Mouse (Mus musculus) lung, embryonic 14.5 days (tissue): ENCODE measurements around the gene Adal. TPM values are rescaled to one million over a fixed set of nuclear protein-coding genes. Genes with fewer than 3 reads are reported as not detected.
A peak's percentile ranks its signal among the peaks of the same experiment; 100 is the strongest.
"Not testable (repeated sequence)": the region's sequence is repeated elsewhere in the genome, so short reads cannot be mapped to it uniquely, and the experiment has no call there.

Experiments used
- ATAC-seq: fragments of 200-750 bp; cut with Nextera tagmentation; 2 replicates; pipeline ENCODE4 v1.8.0; 2017; ENCODE audit warnings: mild to moderate bottlenecking, moderate TSS enrichment, moderate library complexity; ENCODE audit not compliant: insufficient read depth
- DNase-seq: peaks from one replicate; pipeline ENCODE4 v3.0.0-alpha.2; 2015
- H3K27ac ChIP-seq: fragments of 300-500 bp; sonication (generic); 2 replicates; pipeline ENCODE4 v1.5.1; 2014; ENCODE audit warnings: low read depth, mild to moderate bottlenecking, moderate library complexity
- H3K27me3 ChIP-seq: fragments of 300-500 bp; sonication (generic); 2 replicates; pipeline ENCODE4 v1.6.1; 2014; ENCODE audit warnings: low read length, control low read depth; ENCODE audit not compliant: insufficient read depth
- H3K36me3 ChIP-seq: fragments of 300-500 bp; sonication (generic); 2 replicates; pipeline ENCODE4 v1.6.1; 2014; ENCODE audit warnings: control low read depth; ENCODE audit not compliant: insufficient read depth
- H3K4me1 ChIP-seq: fragments of 300-500 bp; sonication (generic); 2 replicates; pipeline ENCODE4 v1.6.1; 2014; ENCODE audit warnings: antibody characterized with exemption, control low read depth; ENCODE audit not compliant: insufficient read depth
- H3K4me2 ChIP-seq: fragments of 300-500 bp; sonication (generic); 2 replicates; pipeline ENCODE4 v1.6.1; 2014; ENCODE audit warnings: mild to moderate bottlenecking
- H3K4me3 ChIP-seq: fragments of 300-500 bp; sonication (generic); 2 replicates; pipeline ENCODE4 v1.5.1; 2014; ENCODE audit warnings: low read depth, low read length
- H3K9ac ChIP-seq: fragments of 300-500 bp; sonication (generic); 2 replicates; pipeline ENCODE4 v1.6.1; 2014
- H3K9me3 ChIP-seq: fragments of 300-500 bp; sonication (generic); 2 replicates; pipeline ENCODE4 v1.6.1; 2016; ENCODE audit warnings: low read depth, low read length, control low read depth
- CTCF ChIP-seq: IDR thresholded peaks from 2 replicates; pipeline ENCODE4 v1.5.1; 2016; ENCODE audit warnings: antibody characterized with exemption, low read depth
- WGBS: fragments of 180-500 bp; shearing (Covaris S2); extraction: QIAGEN DNeasy Blood & Tissue Kit; methylation state at CpG from one replicate; pipeline ENCODE4 v1.1.7; 2014; 5-methylcytosine and 5-hydroxymethylcytosine counted together
- polyA plus RNA-seq: library from polyadenylated mRNA; unstranded; fragments of >200 nt; fragmentation: Nextera tagmentation; extraction: Ambion mirVana; gene quantifications from 2 replicates; pipeline ENCODE4 v1.2.1, GENCODE M21; 2014

Gene Adal
- 18.8 and 21.4 TPM in 2 replicates for polyA plus RNA-seq

DNA sequence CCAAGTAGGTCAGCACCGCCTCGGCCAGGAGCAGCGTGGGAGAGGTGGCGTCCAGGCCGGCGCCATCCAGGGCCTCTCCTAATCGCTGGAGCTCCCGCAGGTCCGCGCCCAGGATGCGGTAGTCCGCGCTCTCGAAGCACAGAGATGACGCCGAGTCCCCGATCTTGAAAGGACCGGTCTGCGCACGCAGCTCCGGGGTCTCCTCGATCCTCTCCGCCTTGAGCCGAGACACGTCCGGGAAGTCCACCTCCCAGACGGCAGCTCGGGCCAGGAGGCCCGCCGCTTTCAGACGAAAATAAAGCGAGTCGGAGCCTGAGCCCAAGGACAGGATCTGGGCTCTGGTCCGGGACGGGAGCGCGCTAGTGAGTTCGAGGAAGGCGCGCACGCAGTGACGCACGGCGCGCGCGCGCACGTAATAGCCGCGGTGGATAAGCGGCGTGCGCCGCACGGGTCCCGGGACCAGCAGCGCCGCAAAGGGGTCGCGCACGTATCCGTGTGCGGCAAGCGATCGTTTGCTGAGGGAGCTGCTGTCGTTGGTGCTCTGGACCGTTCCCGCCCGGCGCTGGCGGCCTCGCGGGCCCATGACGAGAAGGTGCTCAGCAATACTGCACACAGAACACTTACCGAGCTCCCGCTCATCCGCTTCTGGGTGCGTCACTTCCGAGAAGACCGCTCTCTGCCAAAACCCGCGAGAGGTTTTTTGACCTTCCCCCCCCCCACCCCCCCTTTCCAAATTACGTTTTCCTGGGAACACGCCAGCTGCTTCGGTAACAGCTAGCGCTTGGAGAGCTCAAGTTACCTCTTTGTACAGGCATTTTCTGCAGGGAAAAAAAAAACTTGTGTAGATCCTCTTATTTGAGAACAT is at the start of gene Adal, which contains the start of gene Lcmt2:
TSS of gene Adal (plus strand) at position 411 of the 865 bp plus-strand sequence.
TSS of gene Lcmt2 (minus strand) at position 636 of the 865 bp plus-strand sequence.
- peak; percentile 96 for DNase-seq
- H3K9me3 ChIP-seq: peaks cover 8% of the 10 kb centered on the region; the same call in 1 of the 2 replicates
- H3K4me3 ChIP-seq: peak within 1 kb of the TSS; percentile 67
- H3K9ac ChIP-seq: peak within 1 kb of the TSS; percentile 90
- peak within 1 kb of the TSS; percentile 99 for H3K27ac ChIP-seq
- H3K27me3 ChIP-seq: no peaks in the 10 kb centered on the region
- H3K4me1 ChIP-seq: peaks cover 7% of the 10 kb centered on the region
- no peak for TF ChIP-seq CTCF
- ATAC-seq: peak; percentile 95
- H3K4me2 ChIP-seq: peak within 1 kb of the TSS; percentile 93
- WGBS: under 1% methylated on average over 87 of the region's 87 CpGs
- peaks cover 32% of the 10 kb centered on the region for H3K36me3 ChIP-seq

DNA sequence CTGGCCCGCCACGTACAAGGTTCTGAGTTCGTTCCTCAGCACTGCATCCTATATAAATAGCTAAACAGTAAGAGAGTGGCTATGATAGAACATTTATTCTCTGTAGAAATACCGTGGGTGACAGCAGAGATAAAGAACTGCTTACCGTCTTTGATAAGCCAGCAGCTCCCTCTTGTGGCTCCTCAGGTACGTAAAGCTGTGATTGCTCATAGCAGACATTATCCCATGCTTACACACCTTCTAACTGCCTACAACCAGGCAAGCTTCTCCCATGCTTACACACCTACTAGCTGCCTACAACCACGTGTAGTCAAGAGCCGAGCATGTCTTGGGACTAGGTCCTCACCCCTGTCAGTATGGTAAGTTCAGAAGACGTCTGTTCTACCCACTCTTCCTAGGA is 38.2 kb upstream of the Adal start:
- Histone ChIP-seq H3K9me3 (no peaks in the 10 kb centered on the region), H3K36me3 (no peaks in the 10 kb centered on the region), H3K4me3 (no peak overlapping the region), H3K4me1 (no peaks in the 10 kb centered on the region), H3K4me2 (no peak overlapping the region), H3K9ac (no peak overlapping the region), H3K27me3 (no peaks in the 10 kb centered on the region), H3K27ac (no peak overlapping the region)
- 17% methylated on average over 9 of the region's 9 CpGs for WGBS
- ATAC-seq (no peak; the same call in 1 of the 2 replicates), DNase-seq (peak; percentile 81)
- TF ChIP-seq CTCF: peak; percentile 81

DNA sequence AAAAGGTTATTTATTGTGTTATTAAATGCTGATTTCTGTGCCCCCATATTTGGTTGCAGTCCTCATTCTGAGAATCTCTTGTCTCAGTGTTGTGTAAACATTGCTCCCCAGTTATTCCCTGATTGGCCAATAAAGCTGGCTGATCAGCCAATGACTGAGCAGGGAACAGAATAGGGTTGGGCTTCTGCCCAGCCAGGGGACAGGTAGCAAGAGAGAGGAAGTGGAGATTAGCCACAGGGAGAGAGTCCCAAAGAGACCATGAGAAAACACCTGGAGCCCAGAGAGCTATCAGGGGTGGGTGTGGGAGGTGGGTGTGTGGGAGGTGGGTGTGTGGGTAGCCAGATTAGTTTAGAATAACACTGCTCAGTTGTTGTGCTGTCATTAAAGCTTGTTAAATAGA is 34.3 kb upstream of the Adal start:
- DNase-seq (no peak), ATAC-seq (no peak)
- Histone ChIP-seq H3K4me2 (no peak overlapping the region), H3K36me3 (no peaks in the 10 kb centered on the region), H3K9me3 (no peaks in the 10 kb centered on the region), H3K4me3 (no peak overlapping the region), H3K9ac (no peak overlapping the region), H3K4me1 (no peaks in the 10 kb centered on the region), H3K27me3 (no peaks in the 10 kb centered on the region), H3K27ac (no peak overlapping the region)
- TF ChIP-seq CTCF: no peak

DNA sequence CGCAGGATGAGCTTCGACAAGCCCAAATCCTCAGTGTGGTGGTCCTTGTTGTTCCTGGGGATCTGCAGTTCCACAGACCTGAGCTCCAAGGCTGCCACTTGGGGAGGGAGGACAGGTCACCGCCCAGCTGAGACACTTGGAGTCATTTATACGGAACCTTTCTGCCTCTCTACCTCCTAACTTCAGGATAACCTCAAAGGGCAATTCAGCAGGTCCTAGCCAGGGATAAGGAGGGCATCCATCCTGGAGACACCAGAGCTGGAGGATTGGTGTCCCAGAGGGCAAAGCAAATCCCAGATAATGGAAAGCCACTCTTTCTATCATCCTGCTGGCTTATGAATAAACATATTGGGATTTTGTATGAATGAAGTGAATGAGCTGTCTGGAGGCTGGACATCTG is 30.5 kb upstream of the Adal start, which contains the start of gene Tgm7:
TSS of gene Tgm7 (minus strand) at position 101 of the 400 bp plus-strand sequence.
- H3K27ac ChIP-seq: no peak within 1 kb of the TSS; the same call in 1 of the 2 replicates
- TF ChIP-seq CTCF: no peak
- no peaks in the 10 kb centered on the region for H3K36me3 ChIP-seq
- no peak for ATAC-seq
- no peak for DNase-seq
- H3K9me3 ChIP-seq: no peaks in the 10 kb centered on the region
- no peak within 1 kb of the TSS for H3K4me2 ChIP-seq
- no peaks in the 10 kb centered on the region for H3K4me1 ChIP-seq
- H3K9ac ChIP-seq: no peak within 1 kb of the TSS
- no peak within 1 kb of the TSS for H3K4me3 ChIP-seq
- WGBS: 73% methylated on average over 4 of the region's 4 CpGs
- no peaks in the 10 kb centered on the region for H3K27me3 ChIP-seq

DNA sequence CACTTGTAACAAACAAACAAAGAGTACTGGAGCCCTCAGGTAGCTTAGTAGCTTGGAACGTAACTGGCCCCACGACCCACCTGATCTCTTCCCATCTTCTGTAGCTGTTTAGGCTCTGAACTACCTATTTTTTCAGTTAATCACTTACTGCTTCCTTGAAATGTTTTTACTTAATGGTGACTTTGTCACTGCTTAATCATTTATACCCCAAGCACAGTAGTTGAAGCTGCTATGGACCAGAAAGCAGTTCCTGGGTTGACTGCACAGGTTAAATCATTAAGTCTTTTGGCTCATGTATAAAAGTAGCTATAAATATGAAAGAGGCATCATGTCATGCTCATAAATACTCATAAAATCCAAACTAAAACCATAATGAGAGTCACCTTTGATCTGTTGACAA is 24.8 kb upstream of the Adal start:
- H3K4me3 ChIP-seq: no peak overlapping the region
- no peaks in the 10 kb centered on the region for H3K4me1 ChIP-seq
- ATAC-seq (no peak), DNase-seq (no peak)
- H3K27me3 ChIP-seq: no peaks in the 10 kb centered on the region
- TF ChIP-seq CTCF: no peak
- H3K4me2 ChIP-seq: no peak overlapping the region
- H3K9ac ChIP-seq: no peak overlapping the region
- H3K36me3 ChIP-seq: no peaks in the 10 kb centered on the region
- WGBS: 90% methylated on average over 2 of the region's 2 CpGs
- H3K27ac ChIP-seq: no peak overlapping the region
- H3K9me3 ChIP-seq: no peaks in the 10 kb centered on the region

DNA sequence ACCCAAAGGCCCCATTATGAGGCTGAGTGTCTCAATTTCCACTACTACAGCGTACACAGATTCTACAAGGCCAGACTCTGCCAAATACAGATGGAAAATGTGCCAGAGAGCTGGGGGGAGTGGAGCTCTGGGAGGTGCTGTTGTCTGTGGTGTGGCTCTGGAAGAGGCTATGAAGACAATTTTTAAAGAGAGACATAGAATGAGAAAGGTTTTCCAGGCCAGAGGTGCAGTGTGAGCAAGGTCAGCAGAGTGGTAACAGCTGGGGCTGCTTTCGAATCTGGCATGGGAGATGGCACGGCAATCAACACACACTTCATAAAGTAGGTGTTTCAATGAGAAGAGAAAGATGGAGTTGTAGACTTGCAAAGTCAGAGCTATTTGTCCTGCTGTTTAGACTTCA is 21.0 kb upstream of the Adal start:
- WGBS: 54% methylated on average over 3 of the region's 3 CpGs
- Histone ChIP-seq H3K9ac (no peak overlapping the region), H3K9me3 (no peaks in the 10 kb centered on the region), H3K4me2 (no peak overlapping the region), H3K4me1 (no peaks in the 10 kb centered on the region), H3K27ac (no peak overlapping the region), H3K27me3 (no peaks in the 10 kb centered on the region), H3K4me3 (no peak overlapping the region), H3K36me3 (no peaks in the 10 kb centered on the region)
- peak; percentile 66 for DNase-seq
- peak; percentile 74 for ATAC-seq
- TF ChIP-seq CTCF: no peak

DNA sequence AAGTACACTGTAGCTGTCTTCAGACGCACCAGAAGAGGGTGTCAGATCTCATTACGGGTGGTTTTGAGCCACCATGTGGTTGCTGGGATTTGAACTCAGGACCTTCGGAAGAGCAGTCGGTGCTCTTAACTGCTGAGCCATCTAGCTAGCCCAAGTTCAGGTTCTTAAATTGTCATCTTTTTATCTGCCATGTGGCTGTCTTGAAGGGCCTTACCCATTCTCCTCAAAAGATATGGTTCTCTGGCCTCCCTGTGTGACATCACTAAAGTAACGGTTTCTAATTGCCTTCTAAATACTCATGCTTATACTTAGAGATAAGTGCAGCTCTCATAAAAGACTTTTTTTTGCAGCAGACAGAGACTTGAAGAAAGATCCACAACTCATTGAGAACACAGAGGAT is 13.9 kb upstream of the Adal start:
- not testable (repeated sequence) for H3K27ac ChIP-seq, H3K9me3 ChIP-seq, H3K36me3 ChIP-seq, DNase-seq, H3K4me1 ChIP-seq, H3K9ac ChIP-seq, ATAC-seq, H3K27me3 ChIP-seq, H3K4me3 ChIP-seq, H3K4me2 ChIP-seq
- 87% methylated on average over 5 of the region's 5 CpGs for WGBS
